Mouse (Mus musculus): Measurements from ENCODE around the gene Card19. TPM values are rescaled to one million over a fixed set of nuclear protein-coding genes. Genes with fewer than 3 reads are reported as not detected.

Card19 gene
- polyA plus RNA-seq, 1 experiment from 2014 or later: 34.4 TPM

GRCm38 (mm10) chr13:49198734-49199133, 17.1 kb downstream of the Card19 start:
- ATAC-seq (replicated peaks; ENCODE audit: insufficient number of reproducible peaks, low FRiP score, low TSS enrichment, low read depth) (no peak), DNase-seq (ENCODE audit: low spot score) (no peak)
- Histone ChIP-seq H3K27ac (replicated peaks; ENCODE audit: low read depth, low read length) (no peak overlapping the region), H3K9ac (replicated peaks; ENCODE audit: low read length) (no peak overlapping the region), H3K4me3 (ENCODE audit: low read depth, low read length) (no peak overlapping the region), H3K36me3 (replicated peaks; ENCODE audit: control insufficient read depth, insufficient read depth, low read depth, low read length) (no peaks in the 10 kb centered on the region; the same call in 1 of the 2 replicates), H3K9me3 (replicated peaks; ENCODE audit: control insufficient read depth, low read length) (no peaks in the 10 kb centered on the region), H3K4me1 (ENCODE audit: control insufficient read depth, insufficient read depth, low read length) (no peaks in the 10 kb centered on the region), H3K4me2 (ENCODE audit: low read depth, low read length) (no peak overlapping the region), H3K27me3 (ENCODE audit: control insufficient read depth, insufficient read depth, low read length) (no peaks in the 10 kb centered on the region)
- WGBS: 89% methylated on average over 9 of the region's 9 CpGs

GRCm38 (mm10) chr13:49196766-49197165, 19.1 kb downstream of the Card19 start:
- Histone ChIP-seq H3K27me3 (ENCODE audit: control insufficient read depth, insufficient read depth, low read length) (no peaks in the 10 kb centered on the region), H3K4me3 (ENCODE audit: low read depth, low read length) (no peak overlapping the region), H3K36me3 (replicated peaks; ENCODE audit: control insufficient read depth, insufficient read depth, low read depth, low read length) (no peaks in the 10 kb centered on the region; the same call in 1 of the 2 replicates), H3K4me2 (ENCODE audit: low read depth, low read length) (no peak overlapping the region), H3K27ac (replicated peaks; ENCODE audit: low read depth, low read length) (no peak overlapping the region), H3K9me3 (replicated peaks; ENCODE audit: control insufficient read depth, low read length) (no peaks in the 10 kb centered on the region), H3K4me1 (ENCODE audit: control insufficient read depth, insufficient read depth, low read length) (no peaks in the 10 kb centered on the region), H3K9ac (replicated peaks; ENCODE audit: low read length) (no peak overlapping the region)
- DNase-seq (ENCODE audit: low spot score) (no peak), ATAC-seq (replicated peaks; ENCODE audit: insufficient number of reproducible peaks, low FRiP score, low TSS enrichment, low read depth) (no peak)
- WGBS: 84% methylated on average over 6 of the region's 6 CpGs

- Histone ChIP-seq H3K4me1 (ENCODE audit: control insufficient read depth, insufficient read depth, low read length) (no peaks in the 10 kb centered on the region), H3K4me2 (ENCODE audit: low read depth, low read length) (no peak overlapping the region), H3K4me3 (ENCODE audit: low read depth, low read length) (no peak overlapping the region), H3K9me3 (replicated peaks; ENCODE audit: control insufficient read depth, low read length) (no peaks in the 10 kb centered on the region), H3K27ac (replicated peaks; ENCODE audit: low read depth, low read length) (no peak overlapping the region), H3K36me3 (replicated peaks; ENCODE audit: control insufficient read depth, insufficient read depth, low read depth, low read length) (no peaks in the 10 kb centered on the region; the same call in 1 of the 2 replicates), H3K9ac (replicated peaks; ENCODE audit: low read length) (no peak overlapping the region), H3K27me3 (ENCODE audit: control insufficient read depth, insufficient read depth, low read length) (no peaks in the 10 kb centered on the region)
- 83% methylated on average over 5 of the region's 5 CpGs for WGBS
- ATAC-seq (replicated peaks; ENCODE audit: insufficient number of reproducible peaks, low FRiP score, low TSS enrichment, low read depth): no peak
- no peak for DNase-seq (ENCODE audit: low spot score)
These were observed 19.6 kb downstream of the Card19 start for GRCm38 (mm10) chr13:49196211-49196610.

GRCm38 (mm10) chr13:49195651-49196050, 20.2 kb downstream of the Card19 start:
- Histone ChIP-seq H3K9me3 (replicated peaks; ENCODE audit: control insufficient read depth, low read length) (no peaks in the 10 kb centered on the region), H3K27ac (replicated peaks; ENCODE audit: low read depth, low read length) (no peak overlapping the region), H3K9ac (replicated peaks; ENCODE audit: low read length) (no peak overlapping the region), H3K4me2 (ENCODE audit: low read depth, low read length) (no peak overlapping the region), H3K4me1 (ENCODE audit: control insufficient read depth, insufficient read depth, low read length) (no peaks in the 10 kb centered on the region), H3K4me3 (ENCODE audit: low read depth, low read length) (no peak overlapping the region), H3K36me3 (replicated peaks; ENCODE audit: control insufficient read depth, insufficient read depth, low read depth, low read length) (no peaks in the 10 kb centered on the region; the same call in 1 of the 2 replicates), H3K27me3 (ENCODE audit: control insufficient read depth, insufficient read depth, low read length) (no peaks in the 10 kb centered on the region)
- DNase-seq (ENCODE audit: low spot score) (no peak), ATAC-seq (replicated peaks; ENCODE audit: insufficient number of reproducible peaks, low FRiP score, low TSS enrichment, low read depth) (no peak)
- WGBS: 90% methylated on average over 7 of the region's 7 CpGs

GRCm38 (mm10) chr13:49194811-49195210, 21.0 kb downstream of the Card19 start:
- 94% methylated on average over 13 of the region's 13 CpGs for WGBS
- H3K4me3 ChIP-seq (ENCODE audit: low read depth, low read length): no peak overlapping the region
- DNase-seq (ENCODE audit: low spot score) (no peak), ATAC-seq (replicated peaks; ENCODE audit: insufficient number of reproducible peaks, low FRiP score, low TSS enrichment, low read depth) (no peak)
- H3K9me3 ChIP-seq (replicated peaks; ENCODE audit: control insufficient read depth, low read length): no peaks in the 10 kb centered on the region
- H3K27me3 ChIP-seq (ENCODE audit: control insufficient read depth, insufficient read depth, low read length): no peaks in the 10 kb centered on the region
- H3K9ac ChIP-seq (replicated peaks; ENCODE audit: low read length): no peak overlapping the region
- no peaks in the 10 kb centered on the region for H3K4me1 ChIP-seq (ENCODE audit: control insufficient read depth, insufficient read depth, low read length)
- no peak overlapping the region for H3K4me2 ChIP-seq (ENCODE audit: low read depth, low read length)
- H3K36me3 ChIP-seq (replicated peaks; ENCODE audit: control insufficient read depth, insufficient read depth, low read depth, low read length): no peaks in the 10 kb centered on the region; the same call in 1 of the 2 replicates
- H3K27ac ChIP-seq (replicated peaks; ENCODE audit: low read depth, low read length): no peak overlapping the region

- H3K9me3 ChIP-seq (replicated peaks; ENCODE audit: control insufficient read depth, low read length): no peaks in the 10 kb centered on the region
- DNase-seq (ENCODE audit: low spot score) (no peak), ATAC-seq (replicated peaks; ENCODE audit: insufficient number of reproducible peaks, low FRiP score, low TSS enrichment, low read depth) (no peak)
- no peak overlapping the region for H3K9ac ChIP-seq (replicated peaks; ENCODE audit: low read length)
- 92% methylated on average over 17 of the region's 17 CpGs for WGBS
- 0 out of 2 replicates have a peak, but pooled peaks cover 2% of the 10 kb centered on the region for H3K4me1 ChIP-seq (ENCODE audit: control insufficient read depth, insufficient read depth, low read length)
- H3K4me2 ChIP-seq (ENCODE audit: low read depth, low read length): no peak overlapping the region
- H3K27ac ChIP-seq (replicated peaks; ENCODE audit: low read depth, low read length): no peak overlapping the region
- no peaks in the 10 kb centered on the region; the same call in 1 of the 2 replicates for H3K36me3 ChIP-seq (replicated peaks; ENCODE audit: control insufficient read depth, insufficient read depth, low read depth, low read length)
- no peak overlapping the region for H3K4me3 ChIP-seq (ENCODE audit: low read depth, low read length)
- no peaks in the 10 kb centered on the region for H3K27me3 ChIP-seq (ENCODE audit: control insufficient read depth, insufficient read depth, low read length)
These were observed 22.2 kb downstream of the Card19 start for GRCm38 (mm10) chr13:49193650-49194049.

GRCm38 (mm10) chr13:49192156-49192855, 23.5 kb downstream of the Card19 start:
- ATAC-seq (replicated peaks; ENCODE audit: insufficient number of reproducible peaks, low FRiP score, low TSS enrichment, low read depth) (no peak), DNase-seq (ENCODE audit: low spot score) (no peak)
- Histone ChIP-seq H3K9me3 (replicated peaks; ENCODE audit: control insufficient read depth, low read length) (no peaks in the 10 kb centered on the region), H3K27me3 (ENCODE audit: control insufficient read depth, insufficient read depth, low read length) (no peaks in the 10 kb centered on the region), H3K4me2 (ENCODE audit: low read depth, low read length) (no peak overlapping the region), H3K4me1 (ENCODE audit: control insufficient read depth, insufficient read depth, low read length) (0 out of 2 replicates have a peak, but pooled peaks cover 2% of the 10 kb centered on the region), H3K4me3 (ENCODE audit: low read depth, low read length) (no peak overlapping the region), H3K36me3 (replicated peaks; ENCODE audit: control insufficient read depth, insufficient read depth, low read depth, low read length) (no peaks in the 10 kb centered on the region; the same call in 1 of the 2 replicates), H3K27ac (replicated peaks; ENCODE audit: low read depth, low read length) (no peak overlapping the region), H3K9ac (replicated peaks; ENCODE audit: low read length) (no peak overlapping the region)
- 77% methylated on average over 16 of the region's 16 CpGs for WGBS

GRCm38 (mm10) chr13:49191673-49192035, 24.2 kb downstream of the Card19 start:
- no peaks in the 10 kb centered on the region for H3K9me3 ChIP-seq (replicated peaks; ENCODE audit: control insufficient read depth, low read length)
- 71% methylated on average over 5 of the region's 5 CpGs for WGBS
- H3K36me3 ChIP-seq (replicated peaks; ENCODE audit: control insufficient read depth, insufficient read depth, low read depth, low read length): no peaks in the 10 kb centered on the region; the same call in 1 of the 2 replicates
- ATAC-seq (replicated peaks; ENCODE audit: insufficient number of reproducible peaks, low FRiP score, low TSS enrichment, low read depth) (no peak), DNase-seq (ENCODE audit: low spot score) (no peak)
- H3K27ac ChIP-seq (replicated peaks; ENCODE audit: low read depth, low read length): no peak overlapping the region
- no peak overlapping the region for H3K9ac ChIP-seq (replicated peaks; ENCODE audit: low read length)
- H3K4me3 ChIP-seq (ENCODE audit: low read depth, low read length): no peak overlapping the region
- H3K4me1 ChIP-seq (ENCODE audit: control insufficient read depth, insufficient read depth, low read length): 0 out of 2 replicates have a peak, but pooled peaks cover 2% of the 10 kb centered on the region
- no peaks in the 10 kb centered on the region for H3K27me3 ChIP-seq (ENCODE audit: control insufficient read depth, insufficient read depth, low read length)
- H3K4me2 ChIP-seq (ENCODE audit: low read depth, low read length): no peak overlapping the region

All from embryonic facial prominence, embryonic 11.5 days (tissue).